Mouse (Mus musculus): ENCODE measurements at regions not wholly inside any gene's neighbourhood (a gene's known extent, or its start where the extent isn't known, plus 50 kb on each side); places are given as distances from the start of the nearest gene placed in this dataset.

GRCm38 (mm10) chr10:96427407-96427806 is 189.4 kb upstream of the Btg1 start:
- no peak for DNase-seq (ENCODE audit: low spot score in 2 of 2)

GRCm38 (mm10) chr10:96430142-96430541 is 186.7 kb upstream of the Btg1 start:
- DNase-seq (ENCODE audit: low spot score in 2 of 2), result no peak

GRCm38 (mm10) chr10:96435109-96435508 is 181.7 kb upstream of the Btg1 start:
- no peak for DNase-seq (ENCODE audit: low spot score in 2 of 2)

GRCm38 (mm10) chr10:96438398-96439103 is 178.3 kb upstream of the Btg1 start:
- DNase-seq (ENCODE audit: low spot score in 2 of 2), result no peak

- DNase-seq (ENCODE audit: low spot score in 2 of 2), result no peak
Measured at GRCm38 (mm10) chr10:96442165-96442564, 174.6 kb upstream of the Btg1 start.

- no peak for DNase-seq (ENCODE audit: low spot score in 2 of 2)
Measured at GRCm38 (mm10) chr10:96450266-96450665, 166.5 kb upstream of the Btg1 start.

GRCm38 (mm10) chr10:96454857-96455256 is 161.9 kb upstream of the Btg1 start:
- DNase-seq (ENCODE audit: low spot score in 2 of 2), result no peak

- DNase-seq (ENCODE audit: low spot score in 2 of 2), result no peak
Measured at GRCm38 (mm10) chr10:96458551-96458950, 158.3 kb upstream of the Btg1 start.

GRCm38 (mm10) chr10:96459186-96459585 is 157.6 kb upstream of the Btg1 start:
- DNase-seq (ENCODE audit: low spot score in 2 of 2), result no peak

- no peak for DNase-seq (ENCODE audit: low spot score in 2 of 2)
Measured at GRCm38 (mm10) chr10:96460151-96460550, 156.7 kb upstream of the Btg1 start.

GRCm38 (mm10) chr10:96460617-96461338 is 156.0 kb upstream of the Btg1 start:
- no peak for DNase-seq (ENCODE audit: low spot score in 2 of 2)

- DNase-seq (ENCODE audit: low spot score in 2 of 2), result no peak
Measured at GRCm38 (mm10) chr10:96465967-96466366, 150.8 kb upstream of the Btg1 start.

- DNase-seq (ENCODE audit: low spot score in 2 of 2), result no peak
Measured at GRCm38 (mm10) chr10:96466845-96467244, 150.0 kb upstream of the Btg1 start.

GRCm38 (mm10) chr10:96467661-96468060 is 149.1 kb upstream of the Btg1 start:
- no peak for DNase-seq (ENCODE audit: low spot score in 2 of 2)

- DNase-seq (ENCODE audit: low spot score in 2 of 2), result no peak
Measured at GRCm38 (mm10) chr10:96471523-96471922, 145.3 kb upstream of the Btg1 start.

GRCm38 (mm10) chr10:96479350-96479749 is 137.5 kb upstream of the Btg1 start:
- DNase-seq (ENCODE audit: low spot score in 2 of 2), result no peak

GRCm38 (mm10) chr10:96479786-96480185 is 137.0 kb upstream of the Btg1 start:
- no peak for DNase-seq (ENCODE audit: low spot score in 2 of 2)

GRCm38 (mm10) chr10:96480453-96481324 is 136.1 kb upstream of the Btg1 start:
- DNase-seq (ENCODE audit: low spot score in 2 of 2), result no peak

GRCm38 (mm10) chr10:96481325-96481638 is 135.5 kb upstream of the Btg1 start:
- no peak for DNase-seq (ENCODE audit: low spot score in 2 of 2)

- no peak for DNase-seq (ENCODE audit: low spot score in 2 of 2)
Measured at GRCm38 (mm10) chr10:96486724-96487123, 130.1 kb upstream of the Btg1 start.

- DNase-seq (ENCODE audit: low spot score in 2 of 2), result no peak
Measured at GRCm38 (mm10) chr10:96493706-96494105, 123.1 kb upstream of the Btg1 start.

- DNase-seq (ENCODE audit: low spot score in 2 of 2), result no peak
Measured at GRCm38 (mm10) chr10:96496700-96497099, 120.1 kb upstream of the Btg1 start.

- DNase-seq (ENCODE audit: low spot score in 2 of 2), result no peak
Measured at GRCm38 (mm10) chr10:96497482-96497881, 119.3 kb upstream of the Btg1 start.
